Mouse (Mus musculus): ENCODE results near the gene Ppp2r1a.

The Ppp2r1a gene

GRCm38 (mm10) chr17:20944985-20945891 is at the start of gene Ppp2r1a:
Gene Ppp2r1a (plus strand): TSS chr17:20945311.
- peak; percentile 100 for DNase-seq

GRCm38 (mm10) chr17:20904991-20905390 is 40.1 kb upstream of the Ppp2r1a start, which contains the start of gene Vmn1r231:
Gene Vmn1r231 (minus strand): TSS chr17:20905091.
- DNase-seq: no peak

GRCm38 (mm10) chr17:20919614-20920013 is 25.5 kb upstream of the Ppp2r1a start, which contains the start of gene Vmn1r232:
Gene Vmn1r232 (minus strand): TSS chr17:20919714.
- no peak for DNase-seq

DNA sequence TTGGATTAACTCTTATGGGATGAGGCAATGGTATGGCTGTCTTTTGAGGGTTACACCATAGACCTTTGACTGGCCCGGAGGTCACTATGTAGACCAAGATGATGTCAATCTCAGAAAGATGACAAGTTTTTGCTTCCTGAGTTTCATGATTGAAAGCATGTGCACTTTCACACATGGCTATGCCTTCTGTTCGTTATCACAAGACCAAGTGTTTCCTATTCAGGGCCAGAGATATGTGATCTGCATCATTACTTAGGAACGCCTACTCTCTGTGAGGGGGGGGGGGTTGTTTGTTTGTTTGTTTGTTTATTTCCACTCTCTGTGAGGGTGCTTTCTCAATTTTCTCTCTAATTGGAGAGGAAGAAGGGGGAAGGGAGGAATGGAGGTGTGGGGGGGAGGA is 885 bp upstream of the Ppp2r1a start:
- DNase-seq: no peak

GRCm38 (mm10) chr17:20946026-20946565 is 985 bp downstream of the Ppp2r1a start:
- peak; percentile 14 for DNase-seq

DNA sequence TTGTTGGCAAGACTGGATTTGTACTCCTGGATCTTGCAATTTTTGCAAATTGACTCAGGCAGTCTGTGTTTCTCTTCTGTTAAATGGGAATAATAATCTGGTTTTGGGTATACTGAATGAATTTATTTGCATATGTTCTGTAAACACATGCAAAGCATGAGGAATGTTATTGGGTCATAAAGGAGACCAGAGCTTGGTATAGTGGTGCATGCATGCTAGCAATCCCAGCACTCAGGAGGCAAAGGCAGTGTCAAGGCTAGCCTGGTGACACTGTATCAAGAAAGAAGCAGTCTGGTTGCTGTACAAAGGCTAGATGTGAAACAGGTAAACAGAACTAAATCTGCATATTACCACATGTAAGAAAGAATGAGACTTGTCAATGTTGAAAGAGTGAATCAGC is 1.5 kb downstream of the Ppp2r1a start:
- DNase-seq: no peak

- no peak for DNase-seq
These were observed 15.3 kb downstream of the Ppp2r1a start for GRCm38 (mm10) chr17:20960386-20960785.

DNA sequence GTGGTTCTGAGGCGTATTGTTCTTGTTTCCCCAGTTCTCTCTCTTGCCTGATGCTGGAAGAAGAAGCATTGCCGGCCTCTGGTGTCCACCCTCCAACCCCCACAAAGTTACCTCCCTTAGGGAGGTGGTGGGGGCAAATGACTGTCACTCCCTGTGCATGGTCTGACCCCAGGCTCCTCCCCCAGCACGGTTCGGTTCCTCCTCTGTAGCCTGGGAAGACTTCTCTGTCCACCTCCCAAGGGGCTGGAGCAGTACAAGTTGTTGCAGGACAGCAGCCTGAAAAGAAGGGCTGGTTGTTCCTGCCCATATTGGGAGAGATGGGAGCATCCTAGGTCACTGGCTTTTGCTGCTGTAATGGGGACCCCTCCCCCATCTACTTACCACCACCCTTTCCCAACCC is 20.3 kb downstream of the Ppp2r1a start:
- DNase-seq: no peak

GRCm38 (mm10) chr17:20966681-20967080 is 21.6 kb downstream of the Ppp2r1a start:
- DNase-seq: no peak

DNA sequence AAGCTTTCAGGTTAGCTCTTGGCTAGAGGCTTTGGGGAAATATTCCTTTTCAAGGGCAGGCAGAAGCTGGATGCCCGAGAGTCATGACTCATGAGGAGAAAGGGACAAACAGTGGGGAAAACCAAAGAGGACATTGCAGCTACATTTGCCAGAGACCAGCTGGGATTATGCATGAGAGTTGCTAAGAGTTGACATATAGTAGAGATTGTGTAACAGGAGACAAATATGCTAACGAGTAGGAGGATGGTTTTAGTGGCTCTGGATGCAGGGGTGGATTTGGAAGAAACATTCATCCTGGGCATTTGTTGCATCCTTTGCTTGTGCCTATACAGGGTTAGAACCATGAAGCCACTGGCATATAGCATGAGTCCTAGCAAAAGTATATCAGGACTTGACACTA is 48.6 kb downstream of the Ppp2r1a start:
- DNase-seq: no peak

DNA sequence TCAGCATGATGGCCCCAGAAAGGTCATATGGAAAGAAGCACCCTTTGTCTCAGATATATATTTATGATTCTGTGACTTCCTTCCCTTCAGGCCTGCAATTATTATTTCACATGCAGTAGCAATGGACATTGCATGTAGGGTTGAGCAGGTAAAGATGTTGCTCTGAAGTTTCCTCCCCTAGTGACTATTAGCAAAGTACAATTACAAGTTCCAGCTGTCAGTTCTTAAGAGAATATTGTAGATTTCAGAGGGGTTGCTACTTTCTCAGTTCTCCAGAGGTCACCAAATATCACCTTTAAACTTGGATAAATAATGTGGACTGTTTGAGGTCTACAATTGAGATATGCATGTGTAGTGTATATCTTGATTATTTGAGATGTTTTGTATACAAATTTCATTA is 51.3 kb downstream of the Ppp2r1a start, which contains the start of gene Vmn1r233:
TSS of gene Vmn1r233 (minus strand) at position 101 of the 400 bp plus-strand sequence.
- no peak for DNase-seq

GRCm38 (mm10) chr17:21008382-21009331 is 63.5 kb downstream of the Ppp2r1a start, which contains the start of gene Zfp160:
Gene Zfp160 (plus strand): TSS chr17:21008903.
- DNase-seq: peak; percentile 92

DNA sequence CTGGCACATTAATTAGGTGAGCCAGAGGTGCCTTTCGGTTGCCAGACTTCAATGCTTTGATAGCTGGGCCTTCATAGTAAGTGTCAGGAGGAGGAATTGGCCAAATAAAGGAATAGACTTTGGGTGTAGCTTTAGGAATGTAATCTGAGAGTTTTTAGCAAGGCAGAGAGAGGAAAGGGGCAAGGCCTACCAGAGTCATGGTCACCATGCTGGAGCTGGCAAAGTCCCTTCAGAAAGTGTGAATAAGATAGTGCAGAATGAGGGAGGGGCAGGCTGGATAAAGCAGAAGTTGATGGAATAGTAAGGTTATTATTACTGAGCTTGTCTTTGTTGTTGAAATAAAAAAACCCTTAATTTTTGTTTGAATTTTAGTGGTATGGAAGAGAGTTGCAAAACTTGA is 64.6 kb downstream of the Ppp2r1a start:
- no peak for DNase-seq
